Mouse (Mus musculus) cerebellum, postnatal 10 days (tissue): Measurements from ENCODE around the gene Itgb4.

Experiments
- DNase-seq, 2 experiments: peaks; one replicate each; pipeline ENCODE4 v3.0.0; 2021; ENCODE audit warnings: mixed read lengths in 2 of 2

Itgb4 gene

GRCm38 (mm10) chr11:115971016-115971415, 3.5 kb upstream of the Itgb4 start:
- no peak for DNase-seq

- DNase-seq, result peak; percentile 74 to 77
Measured at GRCm38 (mm10) chr11:115975083-115975420, 543 bp downstream of the Itgb4 start.

- no peak for DNase-seq
Measured at GRCm38 (mm10) chr11:115975544-115975943, 1.0 kb downstream of the Itgb4 start.

GRCm38 (mm10) chr11:115982472-115982871, 8.0 kb downstream of the Itgb4 start:
- peak; percentile 76 to 80 for DNase-seq

GRCm38 (mm10) chr11:115983291-115983690, 8.8 kb downstream of the Itgb4 start:
- peak; percentile 69 to 77 for DNase-seq

GRCm38 (mm10) chr11:115989686-115990085, 15.2 kb downstream of the Itgb4 start:
- no peak for DNase-seq

- no peak for DNase-seq
Measured at GRCm38 (mm10) chr11:115992098-115992497, 17.6 kb downstream of the Itgb4 start.

- DNase-seq, result no peak
Measured at GRCm38 (mm10) chr11:115995256-115995655, 20.7 kb downstream of the Itgb4 start.

- DNase-seq, result no peak
Measured at GRCm38 (mm10) chr11:115997047-115997446, 22.5 kb downstream of the Itgb4 start.

GRCm38 (mm10) chr11:115997662-115998061, 23.2 kb downstream of the Itgb4 start:
- peak; percentile 53 to 71 for DNase-seq

- DNase-seq, result no peak
Measured at GRCm38 (mm10) chr11:115999027-115999426, 24.5 kb downstream of the Itgb4 start.

- peak; percentile 90 to 93 for DNase-seq
Measured at GRCm38 (mm10) chr11:115999538-116000143, 25.1 kb downstream of the Itgb4 start.

GRCm38 (mm10) chr11:116000607-116001006, 26.1 kb downstream of the Itgb4 start:
- DNase-seq, result no peak

GRCm38 (mm10) chr11:116001725-116002124, 27.2 kb downstream of the Itgb4 start:
- no peak for DNase-seq

- DNase-seq, result no peak
Measured at GRCm38 (mm10) chr11:116002894-116003293, 28.4 kb downstream of the Itgb4 start.

- no peak for DNase-seq
Measured at GRCm38 (mm10) chr11:116004186-116004823, 29.8 kb downstream of the Itgb4 start.

- DNase-seq, result peak; percentile 77 to 82
Measured at GRCm38 (mm10) chr11:116004840-116005700, 30.6 kb downstream of the Itgb4 start.

- no peak for DNase-seq
Measured at GRCm38 (mm10) chr11:116005701-116006419, 31.4 kb downstream of the Itgb4 start.

GRCm38 (mm10) chr11:116007095-116007850, 32.8 kb downstream of the Itgb4 start:
- peak in 1 of 2 experiments; percentile 41 for DNase-seq

- DNase-seq, result no peak
Measured at GRCm38 (mm10) chr11:116008411-116008810, 33.9 kb downstream of the Itgb4 start.

- DNase-seq, result peak; percentile 72 to 80
Measured at GRCm38 (mm10) chr11:116008832-116009375, 34.4 kb downstream of the Itgb4 start.

- peak; percentile 94 to 97 for DNase-seq
Measured at GRCm38 (mm10) chr11:116009661-116010060, 35.2 kb downstream of the Itgb4 start.
